Mouse (Mus musculus): ENCODE results near the gene Sars.

Sars gene

GRCm38 (mm10) chr3:108392299-108392698, 52.7 kb downstream of the Sars start:
- DNase-seq (ENCODE audit: low spot score), result no peak

- DNase-seq (ENCODE audit: low spot score), result peak; percentile 95
Measured at GRCm38 (mm10) chr3:108389111-108389545, 55.9 kb downstream of the Sars start.

- no peak for DNase-seq (ENCODE audit: low spot score)
Measured at GRCm38 (mm10) chr3:108386186-108386585, 58.8 kb downstream of the Sars start.

- DNase-seq (ENCODE audit: low spot score), result no peak
Measured at GRCm38 (mm10) chr3:108384425-108384824, 60.6 kb downstream of the Sars start.

- DNase-seq (ENCODE audit: low spot score), result peak; percentile 76
Measured at GRCm38 (mm10) chr3:108383485-108384354, 61.3 kb downstream of the Sars start, which contains the start of gene Psrc1. Psrc1 (plus strand) TSS chr3:108383839.

- DNase-seq (ENCODE audit: low spot score), result no peak
Measured at GRCm38 (mm10) chr3:108381945-108382875, 62.8 kb downstream of the Sars start.

- DNase-seq (ENCODE audit: low spot score), result no peak
Measured at GRCm38 (mm10) chr3:108380695-108381094, 64.3 kb downstream of the Sars start.

- no peak for DNase-seq (ENCODE audit: low spot score)
Measured at GRCm38 (mm10) chr3:108378875-108379663, 65.9 kb downstream of the Sars start.

Measured in MN1 (cell line).